Mouse (Mus musculus) liver, adult 2 months (tissue): ENCODE measurements at regions not wholly inside any gene's neighbourhood (a gene's known extent, or its start where the extent isn't known, plus 50 kb on each side); places are given as distances from the start of the nearest gene placed in this dataset.

Experiments used
- DNase-seq: peaks from one replicate; pipeline ENCODE4 v3.0.0-alpha.2; 2011; ENCODE audit warnings: low read depth, low spot score; ENCODE audit errors: extremely low read depth
- H3K27ac ChIP-seq: fragments of 200-500 bp; replicated peaks from 2 replicates; pipeline ENCODE4 v1.5.1; 2012; ENCODE audit warnings: low read depth, mild to moderate bottlenecking, control low read depth, inconsistent platforms, low read length; ENCODE audit not compliant: insufficient read depth
- H3K27me3 ChIP-seq: fragments of 200-500 bp; 2 replicates; pipeline ENCODE4 v1.6.1; 2012; ENCODE audit warnings: mild to moderate bottlenecking, moderate library complexity, low read length, inconsistent platforms; ENCODE audit not compliant: control insufficient read depth, insufficient read depth
- H3K36me3 ChIP-seq: fragments of 200-500 bp; 2 replicates; pipeline ENCODE4 v1.6.1; 2012; ENCODE audit warnings: low read length, inconsistent platforms; ENCODE audit not compliant: control insufficient read depth, insufficient read depth
- H3K4me1 ChIP-seq: fragments of 200-500 bp; 2 replicates; pipeline ENCODE4 v1.6.1; 2011; ENCODE audit warnings: low read length; ENCODE audit not compliant: control insufficient read depth, insufficient read depth
- H3K4me3 ChIP-seq: fragments of 200-500 bp; 2 replicates; pipeline ENCODE4 v1.5.1; 2011; ENCODE audit warnings: low read depth, mild to moderate bottlenecking, control low read depth, low read length, moderate library complexity; ENCODE audit not compliant: insufficient read depth
- H3K79me2 ChIP-seq: fragments of 200-500 bp; 2 replicates; pipeline ENCODE4 v1.6.1; 2012; ENCODE audit warnings: inconsistent platforms, mild to moderate bottlenecking, low read length, moderate library complexity; ENCODE audit not compliant: control insufficient read depth, insufficient read depth
- H3K9ac ChIP-seq: fragments of 200-500 bp; 2 replicates; pipeline ENCODE4 v1.6.1; 2012; ENCODE audit warnings: low read depth, mild to moderate bottlenecking, control low read depth, inconsistent platforms, low read length
- CTCF ChIP-seq: fragments of 200-500 bp; IDR thresholded peaks from 2 replicates; pipeline ENCODE4 v1.5.1; 2011; ENCODE audit warnings: low read depth, low read length, control low read depth
- POLR2A ChIP-seq: fragments of 200-500 bp; IDR thresholded peaks from 2 replicates; pipeline ENCODE4 v1.6.1; 2011; ENCODE audit warnings: low read length, control low read depth; ENCODE audit not compliant: insufficient read depth; ENCODE audit errors: extremely low read depth
- WGBS: fragments of 180-500 bp; shearing (Covaris S2); methylation state at CpG from one replicate; pipeline ENCODE4 v1.1.7; 2018; 5-methylcytosine and 5-hydroxymethylcytosine counted together

DNA sequence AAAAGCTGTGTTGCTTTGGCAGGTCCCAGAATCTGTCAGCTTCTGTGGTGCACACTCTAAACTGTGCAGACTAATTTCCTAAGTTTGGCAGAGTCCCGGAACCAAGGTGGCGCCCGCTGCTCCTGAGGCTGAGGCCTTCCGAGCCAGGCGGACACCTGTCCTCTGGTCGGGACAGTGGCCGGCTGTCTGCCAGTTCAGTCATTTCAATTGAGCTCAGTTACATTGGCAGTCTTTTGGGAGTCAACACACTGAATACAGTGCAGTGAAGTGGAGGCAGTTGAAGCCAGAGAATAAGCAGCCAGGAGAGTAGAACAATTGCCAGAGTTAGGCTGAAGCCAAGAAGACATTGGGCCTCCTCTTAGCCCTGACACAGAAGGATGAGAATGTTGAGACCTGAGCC is 164.2 kb downstream of the Cdh19 start:
- Histone ChIP-seq H3K9ac (no peak overlapping the region), H3K36me3 (no peaks in the 10 kb centered on the region), H3K27me3 (no peaks in the 10 kb centered on the region), H3K27ac (no peak overlapping the region), H3K79me2 (no peaks in the 10 kb centered on the region), H3K4me1 (no peaks in the 10 kb centered on the region), H3K4me3 (no peak overlapping the region)
- TF ChIP-seq POLR2A: no peak
- TF ChIP-seq CTCF: no peak
- DNase-seq: no peak
- WGBS: 94% methylated on average over 7 of the region's 7 CpGs

DNA sequence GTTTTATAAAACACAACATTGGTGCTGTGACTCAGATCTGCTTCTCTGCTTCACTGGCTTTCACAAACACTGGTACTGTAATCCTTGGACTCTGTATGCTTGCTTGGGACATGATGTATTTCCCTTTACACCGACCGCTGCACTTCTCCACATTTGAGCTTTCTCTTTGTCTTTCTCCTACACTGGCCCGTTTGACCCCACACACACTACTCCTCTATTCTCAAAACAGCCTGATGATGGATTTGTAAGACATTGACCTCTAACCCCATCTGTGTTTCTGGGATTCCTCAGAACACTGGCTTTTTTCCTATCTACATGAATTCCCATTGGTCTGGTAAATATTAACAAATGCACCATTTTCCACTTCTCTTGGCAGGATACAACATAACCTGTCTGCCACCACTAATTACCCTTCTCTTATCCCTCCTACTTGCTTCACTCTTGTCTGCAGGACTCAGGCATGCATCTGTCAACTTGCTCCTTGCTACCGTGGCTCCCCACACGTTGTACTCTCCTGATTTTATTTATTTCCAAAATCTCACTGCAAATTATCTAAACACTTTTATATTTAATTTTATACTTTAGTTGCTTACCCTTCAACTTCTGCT is 178.1 kb downstream of the Cdh19 start:
- H3K4me3 ChIP-seq: no peak overlapping the region
- H3K79me2 ChIP-seq: no peaks in the 10 kb centered on the region
- 62% methylated on average over 5 of the region's 5 CpGs for WGBS
- H3K27ac ChIP-seq: no peak overlapping the region
- H3K27me3 ChIP-seq: no peaks in the 10 kb centered on the region
- DNase-seq: peak; percentile 91
- no peaks in the 10 kb centered on the region for H3K4me1 ChIP-seq
- H3K9ac ChIP-seq: no peak overlapping the region
- no peak for TF ChIP-seq CTCF
- TF ChIP-seq POLR2A: no peak
- H3K36me3 ChIP-seq: no peaks in the 10 kb centered on the region

DNA sequence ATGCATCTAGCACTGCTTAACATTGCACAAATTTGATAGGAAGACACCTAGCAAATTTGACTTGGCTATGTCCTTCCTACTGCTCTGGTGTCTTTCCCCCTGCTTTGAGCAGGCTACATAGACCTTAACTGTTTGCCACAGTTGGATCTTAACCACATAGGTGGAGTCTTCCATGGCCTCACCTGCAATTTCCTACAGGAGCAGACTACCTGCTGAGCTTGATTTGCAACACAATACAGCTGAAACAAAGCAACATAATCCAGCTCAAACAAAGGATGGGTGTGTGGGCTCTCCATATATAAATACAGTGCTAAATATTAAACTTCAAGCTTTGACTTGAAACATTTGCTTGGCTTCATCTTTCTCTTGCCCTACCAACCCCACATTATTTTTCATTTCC is 186.8 kb downstream of the Cdh19 start:
- no peak overlapping the region for H3K27ac ChIP-seq
- no peaks in the 10 kb centered on the region for H3K36me3 ChIP-seq
- TF ChIP-seq POLR2A: no peak
- no peak for TF ChIP-seq CTCF
- H3K79me2 ChIP-seq: no peaks in the 10 kb centered on the region
- no peak for DNase-seq
- H3K4me1 ChIP-seq: no peaks in the 10 kb centered on the region
- H3K9ac ChIP-seq: no peak overlapping the region
- no peaks in the 10 kb centered on the region for H3K27me3 ChIP-seq
- no peak overlapping the region for H3K4me3 ChIP-seq

DNA sequence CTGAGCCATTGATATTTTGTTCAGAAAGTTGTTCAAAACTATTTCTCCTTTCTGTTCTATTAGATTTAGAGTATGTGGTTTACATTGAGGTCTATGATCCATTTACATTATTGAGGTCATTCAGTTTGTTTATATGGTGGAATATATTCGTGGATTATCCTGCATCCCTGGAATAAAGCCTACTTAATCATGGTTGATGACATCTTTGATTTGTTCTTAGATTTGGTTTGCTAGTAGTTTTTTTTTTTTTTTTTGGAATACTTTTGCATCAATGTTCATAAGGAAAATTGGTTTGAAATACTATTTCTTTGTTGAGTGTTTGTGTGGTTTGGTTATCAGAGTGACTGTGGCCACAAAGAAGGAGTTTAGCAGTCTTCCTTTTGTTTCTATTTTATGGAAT is 202.0 kb downstream of the Cdh19 start:
- DNase-seq: no peak
- no peak for TF ChIP-seq CTCF
- TF ChIP-seq POLR2A: no peak
- WGBS: 58% methylated on average over 1 of the region's 1 CpGs
- no peaks in the 10 kb centered on the region for H3K27me3 ChIP-seq
- no peaks in the 10 kb centered on the region for H3K79me2 ChIP-seq
- no peak overlapping the region for H3K4me3 ChIP-seq
- no peak overlapping the region for H3K9ac ChIP-seq
- H3K27ac ChIP-seq: no peak overlapping the region
- no peaks in the 10 kb centered on the region for H3K36me3 ChIP-seq
- no peaks in the 10 kb centered on the region for H3K4me1 ChIP-seq

DNA sequence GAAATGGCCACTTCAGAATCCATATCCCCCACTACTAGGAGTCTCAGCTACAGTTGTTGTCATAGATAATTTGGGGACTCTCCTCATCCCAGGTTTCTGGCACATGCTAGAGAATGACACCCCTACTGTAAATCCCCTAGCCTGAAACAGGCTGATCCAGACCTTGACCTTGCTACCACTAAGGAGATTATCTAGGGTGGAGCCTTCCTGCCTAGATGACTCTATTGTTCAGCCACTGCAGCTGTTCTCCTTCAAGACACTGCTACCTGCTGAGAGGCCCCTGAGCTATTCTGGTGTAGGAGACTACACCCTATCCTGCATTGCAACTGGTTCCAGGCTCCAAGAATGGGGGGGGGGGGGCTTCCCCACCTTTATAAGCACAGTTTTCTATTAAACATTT is 202.5 kb downstream of the Cdh19 start:
- H3K4me3 ChIP-seq: no peak overlapping the region
- TF ChIP-seq CTCF: no peak
- no peak for TF ChIP-seq POLR2A
- H3K79me2 ChIP-seq: no peaks in the 10 kb centered on the region
- no peaks in the 10 kb centered on the region for H3K36me3 ChIP-seq
- H3K4me1 ChIP-seq: no peaks in the 10 kb centered on the region
- H3K9ac ChIP-seq: no peak overlapping the region
- no peak overlapping the region for H3K27ac ChIP-seq
- no peak for DNase-seq
- H3K27me3 ChIP-seq: no peaks in the 10 kb centered on the region

DNA sequence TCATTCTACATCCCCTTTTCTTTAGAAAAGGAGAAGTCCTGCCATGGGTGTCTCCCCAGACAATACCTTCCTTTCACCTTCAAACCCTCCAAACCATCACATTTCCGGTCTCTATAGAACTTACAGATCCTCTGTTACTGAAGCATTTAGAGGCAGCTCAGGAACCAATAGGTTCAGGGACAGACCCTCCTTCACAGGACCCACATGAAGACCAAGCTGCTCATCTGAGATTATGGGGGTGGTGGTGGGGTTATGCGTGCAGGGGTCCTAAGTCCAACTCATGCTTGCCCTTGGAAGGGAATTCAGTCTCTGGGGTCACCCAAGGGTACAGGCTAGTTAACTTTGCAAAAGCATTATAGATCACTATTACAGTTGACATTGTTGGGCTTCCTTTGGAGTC is 203.3 kb downstream of the Cdh19 start:
- Histone ChIP-seq H3K4me3 (no peak overlapping the region), H3K79me2 (no peaks in the 10 kb centered on the region), H3K9ac (no peak overlapping the region), H3K27ac (no peak overlapping the region), H3K36me3 (no peaks in the 10 kb centered on the region), H3K27me3 (no peaks in the 10 kb centered on the region), H3K4me1 (no peaks in the 10 kb centered on the region)
- no peak for DNase-seq
- TF ChIP-seq CTCF: no peak
- no peak for TF ChIP-seq POLR2A
- WGBS: 76% methylated on average over 2 of the region's 2 CpGs
